Mouse (Mus musculus): ENCODE results near the gene Acap1.

DNA sequence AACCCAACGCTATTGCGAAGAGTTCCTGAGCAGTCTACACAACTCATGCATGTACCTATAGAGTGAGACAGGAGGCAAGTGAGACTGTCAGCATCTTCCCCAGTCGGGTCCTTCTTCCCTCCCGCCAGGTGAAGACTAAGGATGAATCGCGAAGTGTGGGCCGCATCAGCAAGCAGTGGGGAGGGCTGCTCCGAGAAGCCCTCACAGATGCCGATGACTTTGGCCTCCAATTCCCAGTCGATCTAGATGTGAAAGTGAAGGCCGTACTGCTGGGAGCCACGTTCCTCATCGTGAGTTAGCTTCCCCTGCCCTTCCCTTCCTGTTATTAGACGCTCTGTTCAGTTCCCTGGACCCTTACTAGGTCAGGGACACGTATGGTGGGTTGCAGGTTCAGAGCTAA lies 45.5 kb downstream of the Acap1 start:
- no peak for TF ChIP-seq ZC3H11A (IDR thresholded peaks at IDR 0.05; ENCODE audit: borderline replicate concordance, low read depth, low read length)
- no peak for TF ChIP-seq MAFK (IDR thresholded peaks at IDR 0.05; ENCODE audit: insufficient read depth, low read depth, low read length)
- TF ChIP-seq HCFC1 (IDR thresholded peaks at IDR 0.05; ENCODE audit: borderline replicate concordance, insufficient read depth, low read length): no peak
- no peak for TF ChIP-seq CHD2 (IDR thresholded peaks at IDR 0.05; ENCODE audit: low read depth, low read length)

All from ES-E14 (cell line).